Mouse (Mus musculus) small intestine, adult 2 months (tissue): ENCODE measurements around the gene Polr2a. TPM values are rescaled to one million over a fixed set of nuclear protein-coding genes. Genes with fewer than 3 reads are reported as not detected.
"Not testable (repeated sequence)": the region's sequence is repeated elsewhere in the genome, so short reads cannot be mapped to it uniquely, and the experiment has no call there.

Experiments used
- H3K27ac ChIP-seq: fragments of 200-500 bp; 2 replicates; pipeline ENCODE4 v1.5.1; 2012; ENCODE audit warnings: low read depth, low read length, control low read depth, inconsistent platforms; ENCODE audit not compliant: insufficient read depth
- H3K27me3 ChIP-seq: fragments of 200-500 bp; 2 replicates; pipeline ENCODE4 v1.6.1; 2012; ENCODE audit warnings: mild to moderate bottlenecking, moderate library complexity, low read length, inconsistent platforms; ENCODE audit not compliant: control insufficient read depth, insufficient read depth
- H3K36me3 ChIP-seq: fragments of 200-500 bp; 2 replicates; pipeline ENCODE4 v1.6.1; 2012; ENCODE audit warnings: mild to moderate bottlenecking, low read length, control low read depth, inconsistent platforms; ENCODE audit not compliant: control insufficient read depth, insufficient read depth
- H3K4me1 ChIP-seq: fragments of 200-500 bp; 2 replicates; pipeline ENCODE4 v1.6.1; 2012; ENCODE audit warnings: low read length, inconsistent platforms, mixed read lengths; ENCODE audit not compliant: control insufficient read depth, insufficient read depth, insufficient read length
- H3K4me3 ChIP-seq: fragments of 200-500 bp; 2 replicates; pipeline ENCODE4 v1.5.1; 2012; ENCODE audit warnings: low read depth, mild to moderate bottlenecking, control low read depth, inconsistent platforms, low read length, moderate library complexity
- CTCF ChIP-seq: fragments of 200-500 bp; IDR thresholded peaks from 2 replicates; pipeline ENCODE4 v1.5.1; 2012; ENCODE audit warnings: low read depth, mild to moderate bottlenecking, control low read depth, inconsistent platforms, low read length, moderate library complexity, mixed read lengths; ENCODE audit not compliant: insufficient replicate concordance, insufficient read length; ENCODE audit errors: extremely low read depth
- POLR2A ChIP-seq: fragments of 200-500 bp; IDR thresholded peaks from 2 replicates; pipeline ENCODE4 v1.6.1; 2012; ENCODE audit warnings: low read depth, mild to moderate bottlenecking, control low read depth, inconsistent platforms, low read length, moderate library complexity
- WGBS: fragments of 180-500 bp; shearing (Covaris S2); methylation state at CpG from one replicate; pipeline ENCODE4 v1.1.7; 2018; 5-methylcytosine and 5-hydroxymethylcytosine counted together
- polyA plus RNA-seq: library from polyadenylated mRNA; depleted of rRNA; stranded (reverse); fragments of >200 nt; gene quantifications from 2 replicates; pipeline ENCODE4 v1.2.3, GENCODE M21; 2012

Gene Polr2a
- polyA plus RNA-seq, 1 experiment, result 62.3 TPM

DNA sequence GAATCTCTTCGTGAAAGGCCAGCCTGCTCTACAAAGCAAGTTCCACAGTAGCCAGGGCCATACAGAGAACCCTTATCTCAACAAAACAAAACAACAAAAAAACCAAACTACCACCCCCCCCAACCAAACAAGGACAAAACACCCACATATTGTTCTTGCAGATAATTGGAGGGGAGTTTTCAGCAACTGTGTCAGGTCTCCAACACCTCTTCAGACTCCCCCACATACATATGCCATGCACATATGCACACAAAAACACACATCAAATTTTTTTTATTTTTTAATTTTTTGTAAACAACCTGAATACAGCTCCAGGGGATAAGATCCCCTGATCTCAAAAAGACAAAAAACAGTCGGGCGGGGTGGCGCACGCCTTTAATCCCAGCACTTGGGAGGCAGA, 4.2 kb downstream of the Polr2a start:
- peaks cover 9% of the 10 kb centered on the region for H3K4me1 ChIP-seq
- TF ChIP-seq CTCF (no peak), POLR2A (no peak)
- no peaks in the 10 kb centered on the region for H3K27me3 ChIP-seq
- H3K4me3 ChIP-seq, result no peak overlapping the region
- no peak overlapping the region for H3K27ac ChIP-seq
- H3K36me3 ChIP-seq, result 0 out of 2 replicates have a peak, but pooled peaks cover 1% of the 10 kb centered on the region
- WGBS, result 77% methylated on average over 5 of the region's 5 CpGs

- Histone ChIP-seq H3K27me3 (no peaks in the 10 kb centered on the region), H3K36me3 (peaks cover 6% of the 10 kb centered on the region), H3K4me3 (no peak overlapping the region), H3K4me1 (peaks cover 9% of the 10 kb centered on the region), H3K27ac (no peak overlapping the region)
- TF ChIP-seq CTCF (no peak), POLR2A (no peak)
Measured at GRCm38 (mm10) chr11:69752686-69753085, 5.8 kb downstream of the Polr2a start.

DNA sequence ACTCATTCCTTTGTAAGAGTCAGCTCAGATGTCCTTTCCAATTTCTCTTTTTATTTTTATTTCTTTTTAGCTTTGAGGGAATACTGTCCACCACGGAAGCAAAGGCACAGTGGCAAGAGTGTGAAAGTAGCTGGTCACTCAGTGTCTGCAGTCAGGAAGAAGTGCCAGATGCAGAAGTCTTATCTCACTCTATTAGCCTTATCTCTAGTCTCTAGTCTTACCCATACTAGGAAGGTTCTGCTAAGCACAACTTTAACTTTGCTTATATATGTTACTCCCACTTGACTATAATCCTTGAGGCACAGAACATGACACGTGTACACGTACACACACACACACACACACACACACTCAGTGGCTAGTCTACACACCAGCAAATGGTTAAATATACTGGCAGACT, 6.8 kb downstream of the Polr2a start:
- 44% methylated on average over 3 of the region's 3 CpGs for WGBS

GRCm38 (mm10) chr11:69731408-69731807, 27.0 kb downstream of the Polr2a start:
- not testable (repeated sequence) for H3K27ac ChIP-seq, H3K4me3 ChIP-seq, H3K4me1 ChIP-seq, H3K27me3 ChIP-seq
- 48% methylated on average over 3 of the region's 3 CpGs for WGBS
- TF ChIP-seq CTCF, result 0 out of 2 replicates have a peak, but pooled peaks have one; percentile 7
- peaks cover 25% of the 10 kb centered on the region for H3K36me3 ChIP-seq

More for the DNA sequence above, 6.8 kb downstream of the Polr2a start:
- H3K27me3 ChIP-seq, result no peaks in the 10 kb centered on the region
- H3K36me3 ChIP-seq, result peaks cover 14% of the 10 kb centered on the region
- no peak overlapping the region for H3K27ac ChIP-seq
- H3K4me3 ChIP-seq, result no peak overlapping the region
- no peak for TF ChIP-seq POLR2A
- TF ChIP-seq CTCF, result no peak
- peaks cover 7% of the 10 kb centered on the region for H3K4me1 ChIP-seq

GRCm38 (mm10) chr11:69729063-69729462, 29.4 kb downstream of the Polr2a start:
- peaks cover 2% of the 10 kb centered on the region; the same call in 1 of the 2 replicates for H3K36me3 ChIP-seq
- no peaks in the 10 kb centered on the region for H3K4me1 ChIP-seq
- no peak for TF ChIP-seq POLR2A
- peak; percentile 50; the same call in 1 of the 2 replicates for TF ChIP-seq CTCF
- no peak overlapping the region for H3K27ac ChIP-seq
- H3K27me3 ChIP-seq, result no peaks in the 10 kb centered on the region
- H3K4me3 ChIP-seq, result no peak overlapping the region
- WGBS, result 26% methylated on average over 3 of the region's 3 CpGs

GRCm38 (mm10) chr11:69725951-69726350, 32.5 kb downstream of the Polr2a start:
- Histone ChIP-seq H3K27me3 (no peaks in the 10 kb centered on the region), H3K27ac (no peak overlapping the region), H3K4me3 (no peak overlapping the region), H3K4me1 (no peaks in the 10 kb centered on the region), H3K36me3 (no peaks in the 10 kb centered on the region)
- 38% methylated on average over 5 of the region's 5 CpGs for WGBS
- no peak for TF ChIP-seq POLR2A
- no peak for TF ChIP-seq CTCF

GRCm38 (mm10) chr11:69723074-69723473, 35.4 kb downstream of the Polr2a start:
- no peak overlapping the region for H3K4me3 ChIP-seq
- WGBS, result 40% methylated on average over 2 of the region's 2 CpGs
- no peak overlapping the region for H3K27ac ChIP-seq
- no peaks in the 10 kb centered on the region for H3K36me3 ChIP-seq
- TF ChIP-seq POLR2A (no peak), CTCF (no peak)
- H3K4me1 ChIP-seq, result peaks cover 5% of the 10 kb centered on the region; the same call in 1 of the 2 replicates
- H3K27me3 ChIP-seq, result no peaks in the 10 kb centered on the region
